Mouse (Mus musculus): ENCODE data around the gene Hacd1. TPM values are rescaled to one million over a fixed set of nuclear protein-coding genes. Genes with fewer than 3 reads are reported as not detected.
"Not testable (repeated sequence)": the region's sequence is repeated elsewhere in the genome, so short reads cannot be mapped to it uniquely, and the experiment has no call there.

Hacd1 gene
- polyA plus RNA-seq (2012; rRNA removed): 38.9 and 45.1 TPM in 2 replicates

- Histone ChIP-seq H3K27ac (ENCODE audit: insufficient read depth, low read depth, low read length) (peak within 1 kb of the TSS; percentile 95), H3K4me1 (ENCODE audit: control insufficient read depth, insufficient read depth, insufficient read length, low read length) (peaks cover 8% of the 10 kb centered on the region; the same call in 1 of the 2 replicates), H3K36me3 (ENCODE audit: control insufficient read depth, insufficient read depth, low read length) (no peaks in the 10 kb centered on the region), H3K4me3 (ENCODE audit: low read depth, low read length) (peak within 1 kb of the TSS; percentile 98), H3K27me3 (ENCODE audit: control insufficient read depth, insufficient read depth, low read length) (no peaks in the 10 kb centered on the region)
- under 1% methylated on average over 100 of the region's 101 CpGs for WGBS
- no peak for TF ChIP-seq CTCF (IDR thresholded peaks at IDR 0.05; ENCODE audit: extremely low read depth, insufficient read length, insufficient replicate concordance, low read depth, low read length)
- no peak for TF ChIP-seq POLR2A (IDR thresholded peaks at IDR 0.05; ENCODE audit: low read depth, low read length)
Measured at GRCm38 (mm10) chr2:14055566-14056331, at the start of gene Hacd1. Hacd1 (minus strand) TSS chr2:14056135.

- 100% methylated on average over 1 of the region's 1 CpGs for WGBS
- H3K4me1 ChIP-seq (ENCODE audit: control insufficient read depth, insufficient read depth, insufficient read length, low read length): no peaks in the 10 kb centered on the region
Measured at GRCm38 (mm10) chr2:14103924-14104323, 48.0 kb upstream of the Hacd1 start.

GRCm38 (mm10) chr2:14102603-14103002, 46.7 kb upstream of the Hacd1 start:
- WGBS: 79% methylated on average over 2 of the region's 2 CpGs

More at GRCm38 (mm10) chr2:14103924-14104323, 48.0 kb upstream of the Hacd1 start:
- Histone ChIP-seq H3K36me3 (ENCODE audit: control insufficient read depth, insufficient read depth, low read length) (peaks cover 2% of the 10 kb centered on the region; the same call in 1 of the 2 replicates), H3K27me3 (ENCODE audit: control insufficient read depth, insufficient read depth, low read length) (no peaks in the 10 kb centered on the region), H3K27ac (ENCODE audit: insufficient read depth, low read depth, low read length) (no peak overlapping the region), H3K4me3 (ENCODE audit: low read depth, low read length) (no peak overlapping the region)
- TF ChIP-seq POLR2A (IDR thresholded peaks at IDR 0.05; ENCODE audit: low read depth, low read length) (no peak), CTCF (IDR thresholded peaks at IDR 0.05; ENCODE audit: extremely low read depth, insufficient read length, insufficient replicate concordance, low read depth, low read length) (no peak)

GRCm38 (mm10) chr2:14100533-14100932, 44.6 kb upstream of the Hacd1 start:
- Histone ChIP-seq H3K4me3 (ENCODE audit: low read depth, low read length) (no peak overlapping the region), H3K27ac (ENCODE audit: insufficient read depth, low read depth, low read length) (no peak overlapping the region), H3K4me1 (ENCODE audit: control insufficient read depth, insufficient read depth, insufficient read length, low read length) (no peaks in the 10 kb centered on the region), H3K36me3 (ENCODE audit: control insufficient read depth, insufficient read depth, low read length) (peaks cover 2% of the 10 kb centered on the region; the same call in 1 of the 2 replicates), H3K27me3 (ENCODE audit: control insufficient read depth, insufficient read depth, low read length) (no peaks in the 10 kb centered on the region)
- TF ChIP-seq POLR2A (IDR thresholded peaks at IDR 0.05; ENCODE audit: low read depth, low read length): no peak

More at GRCm38 (mm10) chr2:14102603-14103002, 46.7 kb upstream of the Hacd1 start:
- TF ChIP-seq CTCF (IDR thresholded peaks at IDR 0.05; ENCODE audit: extremely low read depth, insufficient read length, insufficient replicate concordance, low read depth, low read length) (no peak), POLR2A (IDR thresholded peaks at IDR 0.05; ENCODE audit: low read depth, low read length) (no peak)
- Histone ChIP-seq H3K27ac (ENCODE audit: insufficient read depth, low read depth, low read length) (no peak overlapping the region), H3K36me3 (ENCODE audit: control insufficient read depth, insufficient read depth, low read length) (peaks cover 2% of the 10 kb centered on the region; the same call in 1 of the 2 replicates), H3K4me3 (ENCODE audit: low read depth, low read length) (no peak overlapping the region), H3K27me3 (ENCODE audit: control insufficient read depth, insufficient read depth, low read length) (no peaks in the 10 kb centered on the region), H3K4me1 (ENCODE audit: control insufficient read depth, insufficient read depth, insufficient read length, low read length) (no peaks in the 10 kb centered on the region)

GRCm38 (mm10) chr2:14078527-14078926, 22.6 kb upstream of the Hacd1 start:
- not testable (repeated sequence) for H3K4me1 ChIP-seq (ENCODE audit: control insufficient read depth, insufficient read depth, insufficient read length, low read length); H3K27ac ChIP-seq (ENCODE audit: insufficient read depth, low read depth, low read length); H3K27me3 ChIP-seq (ENCODE audit: control insufficient read depth, insufficient read depth, low read length); H3K36me3 ChIP-seq (ENCODE audit: control insufficient read depth, insufficient read depth, low read length); H3K4me3 ChIP-seq (ENCODE audit: low read depth, low read length)
- 79% methylated on average over 9 of the region's 9 CpGs for WGBS

GRCm38 (mm10) chr2:14074221-14074901, 18.4 kb upstream of the Hacd1 start:
- Histone ChIP-seq H3K4me1 (ENCODE audit: control insufficient read depth, insufficient read depth, insufficient read length, low read length) (peaks cover 3% of the 10 kb centered on the region; the same call in 1 of the 2 replicates), H3K27ac (ENCODE audit: insufficient read depth, low read depth, low read length) (peak overlapping the region; percentile 97), H3K36me3 (ENCODE audit: control insufficient read depth, insufficient read depth, low read length) (no peaks in the 10 kb centered on the region), H3K27me3 (ENCODE audit: control insufficient read depth, insufficient read depth, low read length) (no peaks in the 10 kb centered on the region), H3K4me3 (ENCODE audit: low read depth, low read length) (peak overlapping the region; percentile 97)
- under 1% methylated on average over 38 of the region's 38 CpGs for WGBS
- TF ChIP-seq POLR2A (IDR thresholded peaks at IDR 0.05; ENCODE audit: low read depth, low read length) (no peak), CTCF (IDR thresholded peaks at IDR 0.05; ENCODE audit: extremely low read depth, insufficient read length, insufficient replicate concordance, low read depth, low read length) (no peak)
